Mouse (Mus musculus): ENCODE measurements around the gene Mief1.

DNA sequence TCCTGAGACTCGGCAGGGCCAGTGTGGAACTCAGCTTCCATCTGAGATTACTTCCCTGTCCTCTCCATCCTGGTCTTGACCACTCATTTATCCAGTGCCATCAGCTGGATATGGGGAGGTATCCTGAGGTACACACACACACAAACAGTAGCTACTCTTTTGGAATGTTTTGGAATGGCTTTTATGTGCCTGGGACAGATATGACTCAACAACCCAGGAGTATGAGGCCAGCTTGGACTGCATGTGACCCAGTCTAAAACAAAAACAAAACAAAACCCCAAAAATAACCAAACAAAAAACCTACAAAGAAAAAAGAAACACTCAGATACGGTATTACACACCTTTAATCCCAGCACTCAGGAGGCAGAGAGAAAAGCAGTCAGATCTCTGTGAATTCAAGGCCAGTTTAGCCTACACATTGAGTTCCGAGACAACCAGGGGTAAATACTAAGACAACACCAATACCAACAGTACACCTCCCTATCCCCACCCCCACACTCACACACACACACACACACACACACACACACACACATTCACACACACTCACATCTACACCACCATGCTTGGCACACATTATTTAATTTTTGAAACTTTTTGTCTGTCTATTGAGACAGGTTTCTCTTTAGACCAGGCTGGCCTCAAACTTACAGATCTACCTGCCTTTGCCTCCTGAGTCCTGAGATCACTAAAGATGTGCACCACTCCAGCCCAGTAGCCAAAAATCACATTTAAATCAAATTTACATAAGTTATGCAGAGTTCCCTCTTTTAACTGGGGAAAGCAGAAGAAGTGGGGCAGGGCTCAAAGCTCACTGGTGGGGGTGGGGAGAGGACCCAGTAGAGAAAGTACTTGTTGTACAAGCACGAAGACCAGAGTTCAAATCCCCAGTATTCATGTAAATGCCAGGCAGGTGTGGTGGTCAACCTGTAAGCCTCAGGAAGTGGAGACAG is 13.8 kb upstream of the Mief1 start:
- TF ChIP-seq GATA1 (IDR thresholded peaks at IDR 0.05; ENCODE audit: low read length) (no peak), TAL1 (IDR thresholded peaks at IDR 0.05; ENCODE audit: low read length) (no peak)

All from erythroblast, embryonic 14.5 days (primary cell).